Mouse (Mus musculus) heart, postnatal 36 days (tissue): ENCODE measurements around the gene Bahd1. TPM values are rescaled to one million over a fixed set of nuclear protein-coding genes. Genes with fewer than 3 reads are reported as not detected.

Experiments
- DNase-seq, 2 experiments: peaks; one replicate each; pipeline ENCODE4 v3.0.0; 2021 to 2022
- intact Hi-C: fragments of 180-260 bp; cut with DNase I; formaldehyde crosslinking; loops from one replicate; pipeline ENCODE4 v1.15.1; 2025
- total RNA-seq, 2 experiments: library from RNA; stranded (reverse); gene quantifications; 2 replicates each; pipeline ENCODE4 v1.2.3; 2021

Gene Bahd1
- total RNA-seq, 2 experiments from 2014 or later, result 18.6 TPM

DNA sequence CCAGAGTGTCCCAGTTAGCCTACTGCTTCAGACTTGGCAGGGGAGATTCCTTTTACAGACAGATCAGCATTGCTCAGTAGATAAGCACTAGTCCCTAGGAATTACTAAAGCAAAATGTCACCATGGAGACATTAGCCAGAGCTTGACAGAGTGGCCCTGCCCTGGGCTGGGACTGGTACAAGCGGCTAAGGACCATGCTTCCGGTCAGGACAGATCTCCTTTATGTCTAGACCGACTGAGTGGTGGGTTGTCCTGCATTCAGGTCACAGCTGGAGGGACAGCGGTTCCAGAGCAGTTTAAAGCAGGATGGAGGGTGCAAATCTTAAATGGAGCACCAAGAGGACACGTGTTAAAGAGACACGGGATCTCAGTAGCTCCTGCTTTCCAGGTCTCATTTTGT lies 25.8 kb downstream of the Bahd1 start:
- DNase-seq, result no peak
- intact Hi-C loops, result loop anchor here (1.0 to 2.0 kb wide), 2 partner anchors 24 to 65 kb away; partner anchors contain the start of gene Ivd

DNA sequence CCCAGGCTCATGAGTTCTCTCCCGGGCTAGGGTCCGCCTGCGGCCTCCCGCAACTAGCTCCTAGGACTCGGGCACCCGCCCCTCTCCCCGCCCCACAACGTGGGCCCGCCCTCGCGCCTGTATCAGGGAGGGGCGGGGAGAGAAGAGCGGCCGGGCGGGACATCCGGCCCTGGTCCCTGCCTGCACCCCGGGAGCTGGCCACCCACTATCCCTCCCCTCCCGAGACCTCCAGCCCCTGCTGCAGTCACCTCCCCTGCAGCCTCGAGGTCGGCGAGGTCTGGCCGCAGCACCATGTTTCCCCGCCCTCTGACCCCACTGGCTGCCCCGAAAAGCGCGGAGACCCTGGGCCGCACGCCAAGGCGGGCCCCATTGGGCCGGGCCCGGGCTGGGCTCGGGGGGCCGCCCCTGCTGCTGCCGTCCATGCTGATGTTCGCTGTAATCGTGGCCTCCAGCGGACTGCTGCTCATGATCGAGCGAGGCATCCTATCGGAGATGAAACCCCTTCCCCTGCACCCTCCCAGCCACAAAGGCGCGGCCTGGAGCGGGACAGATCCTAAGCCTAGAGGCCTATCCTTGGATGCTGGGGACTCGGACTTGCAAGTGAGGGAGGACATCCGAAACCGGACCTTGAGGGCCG lies 26.3 kb downstream of the Bahd1 start, which contains the start of gene Chst14:
Chst14 (plus strand) TSS at position 136 of the 637 bp plus-strand sequence.
- intact Hi-C loops, result loop anchor here (1.0 to 2.0 kb wide), 2 partner anchors 24 to 66 kb away; partner anchors contain the start of gene Ivd
- peak; percentile 79 to 84 for DNase-seq

DNA sequence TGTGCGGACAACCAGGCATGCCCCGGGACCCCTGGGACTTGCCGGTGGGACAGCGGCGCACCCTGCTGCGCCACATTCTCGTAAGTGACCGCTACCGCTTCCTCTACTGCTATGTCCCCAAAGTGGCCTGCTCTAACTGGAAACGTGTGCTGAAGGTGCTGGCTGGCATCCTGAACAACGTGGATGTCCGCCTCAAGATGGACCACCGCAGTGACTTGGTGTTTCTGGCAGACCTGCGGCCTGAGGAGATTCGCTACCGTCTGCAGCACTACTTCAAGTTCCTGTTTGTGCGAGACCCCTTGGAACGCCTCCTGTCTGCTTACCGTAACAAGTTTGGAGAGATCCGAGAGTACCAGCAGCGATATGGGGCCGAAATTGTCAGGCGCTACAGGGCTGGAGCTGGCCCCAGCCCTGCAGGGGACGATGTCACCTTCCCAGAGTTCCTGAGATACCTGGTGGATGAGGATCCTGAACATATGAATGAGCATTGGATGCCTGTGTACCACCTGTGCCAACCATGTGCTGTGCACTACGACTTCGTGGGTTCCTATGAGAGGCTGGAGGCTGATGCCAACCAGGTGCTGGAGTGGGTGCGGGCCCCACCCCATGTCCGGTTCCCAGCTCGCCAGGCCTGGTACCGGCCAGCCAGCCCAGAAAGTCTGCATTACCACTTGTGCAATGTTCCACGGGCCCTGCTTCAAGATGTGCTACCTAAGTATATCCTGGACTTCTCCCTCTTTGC lies 27.0 kb downstream of the Bahd1 start:
- DNase-seq, result no peak
- intact Hi-C loops, result loop anchor here (1.0 to 2.0 kb wide), 2 partner anchors 25 to 66 kb away; partner anchors contain the start of gene Ivd

DNA sequence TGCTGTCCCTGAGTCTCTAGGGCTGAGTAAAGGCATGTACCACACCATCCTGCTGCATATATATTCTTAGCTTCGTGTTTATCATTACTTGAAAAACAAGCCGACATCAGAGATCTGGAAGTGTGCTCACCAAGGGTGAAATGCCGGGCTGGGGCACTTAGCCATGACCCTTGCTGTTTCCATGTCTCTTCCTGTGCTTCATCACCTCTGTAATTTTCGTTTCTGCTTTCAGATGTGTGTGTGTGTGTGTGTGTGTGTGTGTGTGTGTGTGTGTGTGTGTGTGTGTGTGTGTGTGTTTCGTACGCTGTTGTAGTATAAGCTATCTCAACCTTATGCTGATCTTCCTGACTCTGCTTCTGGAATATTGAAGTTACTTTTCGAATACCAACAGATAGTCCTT lies 41.2 kb downstream of the Bahd1 start:
- intact Hi-C loops, result no loop called here
- no peak for DNase-seq

DNA sequence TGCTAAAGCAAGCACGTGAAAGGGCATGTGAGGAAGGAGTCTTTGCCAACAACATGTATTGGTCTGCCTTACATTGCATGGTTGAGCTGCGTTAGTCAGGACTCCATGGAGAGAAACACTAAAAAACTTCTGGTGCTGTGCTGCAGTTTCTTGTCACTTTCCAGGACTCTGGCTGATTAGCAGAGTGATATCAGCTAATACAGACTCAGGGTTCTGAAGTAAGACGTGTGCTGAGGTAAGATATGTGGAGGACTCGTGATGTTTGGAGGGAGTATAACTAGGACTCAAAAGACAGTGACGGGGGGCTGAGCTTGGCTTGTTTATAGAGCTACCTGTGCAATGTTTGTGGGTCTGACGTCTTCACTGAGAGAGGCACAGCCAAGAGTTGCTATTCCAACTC lies 43.1 kb downstream of the Bahd1 start:
- intact Hi-C loops, result no loop called here
- DNase-seq, result no peak

DNA sequence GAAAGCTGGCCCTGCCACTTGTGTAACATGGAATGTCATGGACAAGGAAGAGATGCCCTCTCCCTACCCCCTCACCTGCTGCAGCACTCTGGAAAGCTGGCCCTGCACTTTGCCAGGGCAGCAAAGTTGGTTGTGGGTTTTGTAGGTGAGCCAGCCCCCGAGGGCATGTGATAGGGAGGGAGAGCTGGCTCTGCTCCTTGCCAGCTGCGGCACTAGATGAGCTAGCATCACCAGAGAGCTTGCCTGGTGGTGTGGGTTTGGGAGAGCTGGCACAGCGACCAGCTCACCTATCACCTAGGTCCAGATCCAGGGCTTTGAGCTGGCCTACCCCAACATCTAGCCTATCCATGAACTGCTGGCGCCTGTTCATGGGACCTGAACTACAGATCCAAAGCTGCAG lies 48.6 kb downstream of the Bahd1 start:
- no peak for DNase-seq
- intact Hi-C loops, result no loop called here

DNA sequence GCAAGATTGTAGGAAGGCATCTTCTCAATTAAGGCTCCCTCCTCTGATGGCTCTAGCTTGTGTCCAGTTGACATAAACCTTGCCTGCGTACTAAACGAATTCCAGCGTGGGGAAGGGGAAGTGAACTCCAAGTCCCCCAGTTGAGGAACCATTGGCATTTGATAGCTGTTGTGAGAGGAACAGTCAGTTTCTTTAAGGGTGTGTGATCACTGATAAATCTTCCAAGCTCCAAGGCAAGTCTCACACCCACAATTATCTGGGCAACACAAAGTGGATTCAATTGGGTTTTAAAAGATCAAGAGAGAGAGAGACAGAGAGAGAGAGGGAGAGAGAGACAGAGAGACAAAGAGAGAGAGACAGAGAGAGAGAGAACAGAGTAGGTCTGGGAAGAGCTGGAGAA lies 49.5 kb downstream of the Bahd1 start:
- intact Hi-C loops, result no loop called here
- DNase-seq, result no peak

DNA sequence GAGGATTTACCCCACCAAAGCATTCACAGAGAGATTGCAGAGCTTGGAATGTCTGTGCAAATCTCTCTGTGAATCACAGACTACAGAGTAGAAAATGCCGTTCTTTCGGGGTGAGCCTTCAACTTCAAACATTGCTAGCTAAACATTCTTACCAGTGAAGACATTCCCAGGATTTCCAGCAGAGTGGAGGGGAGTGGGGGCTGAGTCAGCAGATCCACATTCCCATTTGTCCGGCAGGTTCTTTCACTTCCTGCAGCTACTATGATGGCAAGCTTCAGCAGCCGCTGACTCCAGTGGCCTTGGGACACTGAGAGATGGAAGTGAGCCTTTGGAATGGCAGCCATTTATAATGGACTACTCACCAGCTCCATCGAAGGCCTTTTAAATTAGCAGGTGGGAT lies 56.3 kb downstream of the Bahd1 start:
- DNase-seq, result no peak
- intact Hi-C loops, result no loop called here

DNA sequence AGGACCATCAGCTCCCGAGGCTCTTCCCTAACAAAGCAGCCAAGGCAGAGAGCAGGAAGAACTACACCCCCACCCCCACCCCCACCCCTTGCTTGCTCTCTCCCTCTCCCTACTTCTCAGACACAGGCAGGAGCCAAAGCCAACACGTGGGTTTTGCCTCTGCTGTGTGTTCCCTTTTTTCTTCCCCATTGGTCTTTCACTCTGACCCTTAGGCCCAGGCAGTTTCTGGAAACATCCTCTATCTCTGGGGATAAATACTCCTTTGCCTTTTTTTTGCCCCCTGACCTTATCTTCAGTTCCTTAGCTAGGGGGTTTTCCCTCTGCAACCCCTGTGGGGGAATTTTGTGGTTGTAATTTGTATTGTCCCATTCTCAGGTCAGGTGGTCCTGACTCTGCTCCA lies 59.5 kb downstream of the Bahd1 start:
- intact Hi-C loops, result no loop called here
- no peak for DNase-seq

DNA sequence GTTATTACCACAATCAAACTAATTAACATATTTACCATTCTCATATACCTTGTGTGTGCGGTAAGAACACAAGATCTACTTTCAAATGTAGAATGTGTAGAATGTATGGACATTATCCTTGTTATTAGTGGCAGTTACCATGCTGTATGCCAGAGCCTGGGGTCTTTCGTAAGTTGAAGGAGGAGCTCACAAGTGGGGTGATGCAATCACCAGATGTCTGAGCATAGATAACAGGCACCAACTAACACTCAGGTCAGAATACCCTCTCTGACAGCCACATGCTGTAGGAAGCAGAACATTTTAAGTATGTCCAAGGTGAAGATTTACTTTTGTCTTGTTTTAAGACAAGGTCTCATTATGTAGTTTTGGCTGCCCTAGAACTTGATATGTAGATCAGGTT lies 60.2 kb downstream of the Bahd1 start:
- DNase-seq, result no peak
- intact Hi-C loops, result no loop called here

DNA sequence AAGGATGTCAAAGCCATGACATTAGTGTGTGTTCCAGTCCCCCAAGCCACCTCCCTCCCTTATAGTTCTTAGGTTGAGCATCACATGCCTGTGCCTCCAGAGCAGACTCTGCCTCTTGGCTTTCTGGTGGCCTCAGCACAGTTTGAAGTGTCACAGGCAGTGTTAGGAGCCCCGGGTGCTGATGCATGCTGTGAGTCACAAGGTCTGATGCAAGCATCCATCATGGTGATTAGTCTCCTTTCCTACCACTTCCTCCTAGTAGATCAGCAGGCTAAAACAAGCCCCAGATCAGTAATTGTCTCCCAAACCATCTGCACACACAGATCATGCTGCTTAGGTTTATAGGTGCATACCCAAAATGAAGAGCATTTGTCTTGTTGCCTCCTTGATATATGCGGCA lies 61.4 kb downstream of the Bahd1 start:
- DNase-seq, result no peak
- intact Hi-C loops, result no loop called here

DNA sequence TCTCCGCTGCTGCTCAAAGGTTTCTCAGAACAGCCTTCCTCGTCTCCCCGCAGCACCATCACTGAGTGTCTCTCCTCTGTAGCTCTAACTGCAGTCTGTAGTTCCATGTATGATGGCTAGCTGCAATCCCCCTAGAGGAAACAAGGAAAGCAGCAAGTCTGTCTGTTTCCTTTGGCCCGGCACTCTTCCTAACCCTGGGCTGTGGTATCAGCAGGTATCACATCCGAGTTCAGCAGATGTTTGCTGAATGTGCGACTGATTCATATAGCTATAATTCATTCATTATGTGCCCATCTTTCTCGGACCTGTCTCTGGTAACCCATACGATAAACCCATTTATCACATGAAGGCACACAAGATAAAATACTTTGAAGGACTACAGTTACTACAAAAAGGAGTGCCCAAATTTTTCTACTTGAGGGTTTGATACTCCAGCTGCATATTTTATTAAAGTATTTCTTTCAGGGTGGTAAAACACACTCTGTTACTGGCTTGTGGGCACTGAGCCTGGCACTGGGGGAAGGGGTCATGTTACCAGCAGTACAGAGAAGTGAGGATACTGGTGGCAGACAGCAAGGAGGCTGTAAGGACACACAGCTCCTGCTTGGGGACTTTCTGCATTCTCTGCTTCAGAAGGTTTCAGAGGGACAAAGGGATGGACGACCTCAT lies 63.0 kb downstream of the Bahd1 start:
- DNase-seq, result no peak
- intact Hi-C loops, result no loop called here

DNA sequence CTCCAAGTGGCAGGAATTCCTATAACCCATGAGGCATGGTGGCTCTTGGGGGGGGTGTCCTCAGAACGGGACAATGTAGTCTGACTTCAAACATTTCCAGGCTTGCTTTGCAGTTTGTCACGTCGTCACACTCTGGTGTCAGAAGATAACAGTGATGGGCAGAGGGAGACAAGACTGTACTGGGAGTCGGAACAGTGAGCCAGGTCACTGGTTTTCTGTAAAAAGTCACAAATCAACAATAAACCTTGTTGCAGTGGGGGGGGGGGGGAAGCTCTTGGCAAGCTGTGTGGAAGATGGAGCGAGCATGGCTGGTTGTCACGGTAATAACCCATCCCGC lies 63.5 kb downstream of the Bahd1 start:
- intact Hi-C loops, result no loop called here
- DNase-seq, result no peak

DNA sequence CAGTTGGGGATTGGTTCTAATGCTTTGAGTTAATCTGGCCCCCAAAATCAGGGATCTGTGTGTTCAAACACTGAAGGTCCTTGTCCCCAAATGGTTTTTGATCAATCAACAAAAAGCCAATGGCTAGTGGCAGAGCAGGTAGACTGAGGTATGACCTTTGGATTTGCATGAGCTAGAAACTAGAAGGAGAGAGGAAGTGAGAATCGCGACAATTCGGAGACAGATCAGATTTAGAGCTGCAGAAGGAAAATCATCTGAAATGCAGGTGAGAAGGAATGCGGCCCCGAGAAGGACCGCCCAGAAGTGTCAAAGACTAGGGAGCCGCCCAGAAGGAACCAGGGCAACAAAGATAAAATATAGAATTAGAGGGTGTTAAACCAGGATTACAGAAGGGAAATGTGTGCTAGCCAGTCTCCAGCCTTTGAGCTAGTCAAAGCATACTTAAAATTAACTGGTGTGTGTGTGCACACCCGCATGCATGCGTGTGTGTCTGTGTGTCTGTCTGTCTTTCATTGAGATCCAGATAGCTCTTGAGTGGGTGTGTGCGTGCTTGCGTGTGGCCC lies 69.5 kb downstream of the Bahd1 start:
- intact Hi-C loops, result no loop called here
- DNase-seq, result no peak

DNA sequence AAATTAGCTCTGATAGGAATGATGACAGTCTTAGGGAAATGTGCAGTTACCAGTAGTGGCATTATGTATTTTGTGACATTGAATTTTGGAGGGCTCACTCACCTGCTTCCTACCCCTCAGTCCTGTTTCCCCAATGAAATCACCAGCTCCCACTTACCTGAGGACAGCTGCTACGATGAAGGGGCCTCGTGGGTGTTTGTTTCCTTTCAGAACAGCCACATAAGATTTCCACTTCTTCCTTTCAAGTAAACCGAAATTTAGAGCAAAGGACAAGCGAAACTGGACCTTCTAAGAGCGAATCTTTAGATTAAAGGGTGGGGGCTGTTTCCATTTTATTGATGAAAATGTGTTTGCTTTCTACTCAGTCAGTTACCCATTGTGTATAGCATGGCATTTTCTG lies 71.9 kb downstream of the Bahd1 start:
- intact Hi-C loops, result loop anchor here (2.0 kb wide), 1 partner anchor 67 kb away; no protein-coding TSS in a partner anchor
- no peak for DNase-seq

DNA sequence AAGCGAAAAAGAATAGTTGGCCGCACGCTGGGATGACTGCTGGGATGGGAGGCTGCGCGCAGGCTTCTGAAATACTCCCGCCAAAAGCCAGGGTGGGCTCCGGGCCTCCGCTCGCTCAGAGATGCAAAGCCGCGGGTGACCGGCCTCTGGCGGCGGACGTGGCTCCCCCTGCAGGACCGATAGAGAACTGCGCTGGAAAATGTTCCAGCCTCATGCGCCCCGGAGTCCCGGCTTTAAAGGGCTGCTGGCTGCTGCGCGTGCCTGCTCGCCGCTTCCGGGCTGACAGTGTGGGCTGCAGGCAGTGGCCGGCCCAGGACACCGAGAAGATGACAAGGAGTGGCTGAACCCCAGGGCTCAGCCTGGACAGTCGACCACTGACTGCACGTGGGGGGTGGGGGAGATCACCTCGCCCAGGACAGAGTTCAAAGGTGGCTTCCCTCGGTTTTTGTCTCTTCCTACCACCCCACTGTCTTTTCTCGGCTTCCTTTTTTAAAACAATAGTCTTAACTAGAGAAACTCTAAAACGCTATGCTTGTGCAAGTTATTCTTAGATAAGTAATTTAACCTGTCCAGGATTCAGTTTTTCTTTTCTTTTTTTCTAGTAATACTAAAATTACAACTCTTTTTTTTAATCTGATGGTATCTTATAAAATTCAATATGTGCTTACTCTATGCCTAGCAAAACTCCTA lies 72.7 kb downstream of the Bahd1 start:
- intact Hi-C loops, result loop anchor here (2.0 kb wide), 1 partner anchor 68 kb away; no protein-coding TSS in a partner anchor
- DNase-seq, result peak; percentile 89 to 90

Other genes starting within 250 kb of the Bahd1 start
- 10 to 100 TPM; 10.1 to 13.0 TPM for gene Pak6, start 237.1 kb upstream of the Bahd1 start, total RNA-seq
- 1 to 10 TPM; 1.4 to 2.5 TPM for gene Ankrd63, start 196.4 kb upstream of the Bahd1 start, total RNA-seq
- gene Plcb2, start 171.9 kb upstream of the Bahd1 start, total RNA-seq, result 1 to 10 TPM; 1.9 to 2.7 TPM
- 10 to 100 TPM; 27.2 to 29.6 TPM for gene Inafm2, start 154.6 kb upstream of the Bahd1 start, total RNA-seq
- 10 to 100 TPM; 24.1 to 28.3 TPM for gene Ccdc9b, start 137.7 kb upstream of the Bahd1 start, total RNA-seq
- not detected for gene Phgr1, start 127.6 kb upstream of the Bahd1 start, total RNA-seq
- under 1 TPM; 0.03 to 0.06 TPM for gene Disp2, start 120.7 kb upstream of the Bahd1 start, total RNA-seq
- 1 to 10 TPM; 1.5 to 2.3 TPM for gene Knstrn, start 86.4 kb upstream of the Bahd1 start, total RNA-seq
- 100 to 1,000 TPM; 340 to 367 TPM for gene Ivd, start 38.4 kb upstream of the Bahd1 start, total RNA-seq
- 1 to 10 TPM; 9.1 to 9.3 TPM for gene Chst14, start 26.1 kb downstream of the Bahd1 start, total RNA-seq
- gene Ccdc32, start 129.0 kb downstream of the Bahd1 start, total RNA-seq, result 10 to 100 TPM; 10.4 to 11.2 TPM
- 1 to 10 TPM; 4.5 to 5.2 TPM for gene Rpusd2, start 134.4 kb downstream of the Bahd1 start, total RNA-seq
- gene Knl1, start 146.7 kb downstream of the Bahd1 start, total RNA-seq, result under 1 TPM; 0.69 to 0.79 TPM
- 1 to 10 TPM in 1 of 2 experiments, under 1 TPM in 1; 0.54 to 1.7 TPM for gene Rad51, start 212.4 kb downstream of the Bahd1 start, total RNA-seq